Mouse (Mus musculus): ENCODE results near the gene Rabepk.

DNA sequence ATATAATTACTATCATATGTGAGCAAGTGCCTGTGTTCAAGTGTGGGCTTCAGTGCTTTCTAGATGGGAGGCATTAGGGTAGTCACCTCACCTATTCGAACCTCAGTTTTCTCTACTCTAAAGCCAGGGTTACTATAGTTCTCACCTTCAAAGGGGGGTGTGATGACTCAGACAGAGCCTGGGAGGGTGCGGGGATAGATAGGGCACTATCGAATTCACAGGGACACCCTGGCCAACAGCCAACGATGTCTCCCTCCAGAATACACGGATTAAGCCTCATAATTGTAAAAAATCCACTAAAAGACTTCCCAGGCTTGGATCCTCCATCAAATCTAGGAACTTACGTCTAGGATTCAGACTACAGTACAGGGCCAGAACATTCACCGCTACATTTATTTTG lies 4.3 kb downstream of the Rabepk start:
- TF ChIP-seq SMC3 (IDR thresholded peaks at IDR 0.05; ENCODE audit: low read depth, low read length) (no peak), POLR2A (IDR thresholded peaks at IDR 0.05; ENCODE audit: low read depth, low read length) (no peak), MAZ (IDR thresholded peaks at IDR 0.05; ENCODE audit: low read depth, low read length) (no peak), MXI1 (IDR thresholded peaks at IDR 0.05; ENCODE audit: low read depth, low read length) (no peak), EP300 (IDR thresholded peaks at IDR 0.05; ENCODE audit: low read length) (no peak), CHD2 (IDR thresholded peaks at IDR 0.05; ENCODE audit: low read length) (no peak), TCF12 (IDR thresholded peaks at IDR 0.05; ENCODE audit: low read depth, low read length) (no peak), JUN (IDR thresholded peaks at IDR 0.05; ENCODE audit: insufficient read depth, low read depth, low read length) (no peak), CTCF (conservative IDR thresholded peaks at IDR 0.05 in 1 of 2, IDR thresholded peaks at IDR 0.05 in 1 of 2; ENCODE audit: low read depth in 2 of 2, low read length in 2 of 2) (no peak), MAX (IDR thresholded peaks at IDR 0.05; ENCODE audit: low read length) (no peak)

Data from CH12.LX (cell line).